Mouse (Mus musculus) limb, embryonic 12.5 days (tissue): ENCODE data around the gene C130026I21Rik. TPM values are rescaled to one million over a fixed set of nuclear protein-coding genes. Genes with fewer than 3 reads are reported as not detected.
"Not testable (repeated sequence)": the region's sequence is repeated elsewhere in the genome, so short reads cannot be mapped to it uniquely, and the experiment has no call there.

Source experiments
- ATAC-seq: fragments of 200-750 bp; cut with Nextera tagmentation; 2 replicates; pipeline ENCODE4 v1.8.0; 2017; ENCODE audit warnings: low read depth, moderate TSS enrichment; ENCODE audit not compliant: insufficient number of reproducible peaks, insufficient read depth, low FRiP score, low TSS enrichment
- H3K27ac ChIP-seq: fragments of 300-500 bp; sonication (generic); 2 replicates; pipeline ENCODE4 v1.5.1; 2016; ENCODE audit warnings: mild to moderate bottlenecking, moderate library complexity
- H3K27me3 ChIP-seq: fragments of 300-500 bp; sonication (generic); 2 replicates; pipeline ENCODE4 v1.6.1; 2016; ENCODE audit warnings: mild to moderate bottlenecking, moderate library complexity
- H3K36me3 ChIP-seq: fragments of 300-500 bp; sonication (generic); 2 replicates; pipeline ENCODE4 v1.6.1; 2016; ENCODE audit warnings: mild to moderate bottlenecking, moderate library complexity
- H3K4me1 ChIP-seq: fragments of 300-500 bp; sonication (generic); replicated peaks from 2 replicates; pipeline ENCODE4 v1.6.1; 2016
- H3K4me2 ChIP-seq: fragments of 300-500 bp; sonication (generic); 2 replicates; pipeline ENCODE4 v1.6.1; 2016; ENCODE audit warnings: mild to moderate bottlenecking, moderate library complexity
- H3K4me3 ChIP-seq: fragments of 300-500 bp; sonication (generic); replicated peaks from 2 replicates; pipeline ENCODE4 v1.5.1; 2016; ENCODE audit warnings: mild to moderate bottlenecking
- H3K9ac ChIP-seq: fragments of 300-500 bp; sonication (generic); replicated peaks from 2 replicates; pipeline ENCODE4 v1.6.1; 2016; ENCODE audit warnings: mild to moderate bottlenecking, moderate library complexity
- H3K9me3 ChIP-seq: fragments of 300-500 bp; sonication (generic); 2 replicates; pipeline ENCODE4 v1.6.1; 2016; ENCODE audit warnings: mild to moderate bottlenecking, moderate library complexity
- WGBS: fragments of 180-500 bp; shearing (Covaris S2); methylation state at CpG from one replicate; pipeline ENCODE4 v1.1.7; 2016; 5-methylcytosine and 5-hydroxymethylcytosine counted together
- polyA plus RNA-seq: library from polyadenylated mRNA; unstranded; fragments of >200 nt; fragmentation: Nextera tagmentation; extraction: Ambion mirVana; gene quantifications from 2 replicates; pipeline ENCODE4 v1.2.1, GENCODE M21; 2016

C130026I21Rik gene
- polyA plus RNA-seq, 1 experiment from 2014 or later = not detected

- H3K4me2 ChIP-seq, H3K4me3 ChIP-seq, H3K9ac ChIP-seq, H3K4me1 ChIP-seq, H3K27me3 ChIP-seq, H3K27ac ChIP-seq, H3K36me3 ChIP-seq, ATAC-seq: not testable (repeated sequence)
- peaks cover 33% of the 10 kb centered on the region for H3K9me3 ChIP-seq
- 72% methylated on average over 4 of the region's 4 CpGs for WGBS
These were observed 31.2 kb downstream of the C130026I21Rik start for GRCm38 (mm10) chr1:85239018-85239775.

GRCm38 (mm10) chr1:85206531-85206930, 63.8 kb downstream of the C130026I21Rik start:
- ATAC-seq, H3K9ac ChIP-seq: not testable (repeated sequence)
- WGBS = 44% methylated on average over 1 of the region's 2 CpGs

GRCm38 (mm10) chr1:85199523-85199922, 70.8 kb downstream of the C130026I21Rik start:
- not testable (repeated sequence) for H3K4me3 ChIP-seq, ATAC-seq, H3K27ac ChIP-seq, H3K36me3 ChIP-seq, H3K9me3 ChIP-seq, H3K9ac ChIP-seq, H3K4me1 ChIP-seq, H3K27me3 ChIP-seq, H3K4me2 ChIP-seq
- 83% methylated on average over 3 of the region's 4 CpGs for WGBS

More at GRCm38 (mm10) chr1:85206531-85206930, 63.8 kb downstream of the C130026I21Rik start:
- H3K9me3 ChIP-seq = peaks cover 10% of the 10 kb centered on the region; the same call in 1 of the 2 replicates
- H3K36me3 ChIP-seq, H3K4me3 ChIP-seq, H3K27ac ChIP-seq, H3K4me1 ChIP-seq, H3K27me3 ChIP-seq, H3K4me2 ChIP-seq: not testable (repeated sequence)

- H3K27ac ChIP-seq, H3K9ac ChIP-seq, H3K27me3 ChIP-seq, H3K4me2 ChIP-seq, H3K4me3 ChIP-seq, H3K9me3 ChIP-seq, H3K36me3 ChIP-seq, H3K4me1 ChIP-seq, ATAC-seq: not testable (repeated sequence)
These were observed 71.6 kb downstream of the C130026I21Rik start for GRCm38 (mm10) chr1:85198647-85199350.

GRCm38 (mm10) chr1:85196732-85197131, 73.6 kb downstream of the C130026I21Rik start:
- not testable (repeated sequence) for H3K36me3 ChIP-seq, ATAC-seq, H3K9ac ChIP-seq, H3K27ac ChIP-seq, H3K27me3 ChIP-seq, H3K4me3 ChIP-seq, H3K4me2 ChIP-seq, H3K9me3 ChIP-seq, H3K4me1 ChIP-seq
- WGBS = 63% methylated on average over 4 of the region's 4 CpGs

- peaks cover 16% of the 10 kb centered on the region for H3K9me3 ChIP-seq
- H3K4me1 ChIP-seq, H3K27me3 ChIP-seq, ATAC-seq, H3K9ac ChIP-seq, H3K36me3 ChIP-seq, H3K27ac ChIP-seq, H3K4me3 ChIP-seq, H3K4me2 ChIP-seq: not testable (repeated sequence)
- WGBS = 75% methylated on average over 5 of the region's 5 CpGs
These were observed 76.6 kb downstream of the C130026I21Rik start for GRCm38 (mm10) chr1:85193761-85194160.

- not testable (repeated sequence) for H3K36me3 ChIP-seq, H3K4me3 ChIP-seq, H3K9ac ChIP-seq, ATAC-seq, H3K27me3 ChIP-seq, H3K9me3 ChIP-seq, H3K4me1 ChIP-seq, H3K4me2 ChIP-seq, H3K27ac ChIP-seq
- WGBS = 86% methylated on average over 2 of the region's 3 CpGs
These were observed 88.4 kb downstream of the C130026I21Rik start for GRCm38 (mm10) chr1:85181981-85182380.

GRCm38 (mm10) chr1:85178971-85179370, 91.4 kb downstream of the C130026I21Rik start:
- ATAC-seq, H3K27ac ChIP-seq, H3K4me1 ChIP-seq, H3K4me2 ChIP-seq, H3K36me3 ChIP-seq, H3K9me3 ChIP-seq, H3K27me3 ChIP-seq, H3K9ac ChIP-seq, H3K4me3 ChIP-seq: not testable (repeated sequence)
- WGBS = 81% methylated on average over 4 of the region's 4 CpGs

GRCm38 (mm10) chr1:85162841-85163240, 107.5 kb downstream of the C130026I21Rik start:
- not testable (repeated sequence) for H3K27me3 ChIP-seq, H3K4me2 ChIP-seq, H3K4me3 ChIP-seq, H3K36me3 ChIP-seq, H3K4me1 ChIP-seq, H3K27ac ChIP-seq, H3K9ac ChIP-seq, H3K9me3 ChIP-seq, ATAC-seq
- 65% methylated on average over 2 of the region's 2 CpGs for WGBS

- not testable (repeated sequence) for H3K4me2 ChIP-seq
- WGBS = 71% methylated on average over 4 of the region's 5 CpGs
These were observed 115.2 kb downstream of the C130026I21Rik start for GRCm38 (mm10) chr1:85155151-85155550.

GRCm38 (mm10) chr1:85133671-85134070, 136.7 kb downstream of the C130026I21Rik start:
- H3K4me1 ChIP-seq, ATAC-seq, H3K27me3 ChIP-seq, H3K4me2 ChIP-seq, H3K9me3 ChIP-seq, H3K27ac ChIP-seq, H3K36me3 ChIP-seq, H3K4me3 ChIP-seq, H3K9ac ChIP-seq: not testable (repeated sequence)
- 87% methylated on average over 19 of the region's 22 CpGs for WGBS

More at GRCm38 (mm10) chr1:85155151-85155550, 115.2 kb downstream of the C130026I21Rik start:
- H3K36me3 ChIP-seq, H3K4me3 ChIP-seq, H3K4me1 ChIP-seq, ATAC-seq, H3K27ac ChIP-seq, H3K9me3 ChIP-seq, H3K9ac ChIP-seq, H3K27me3 ChIP-seq: not testable (repeated sequence)
